Mouse (Mus musculus): ENCODE data around the gene Tmem131.

- TF ChIP-seq CTCF (conservative IDR thresholded peaks at IDR 0.05; ENCODE audit: low read length) (no peak), POU5F1 (IDR thresholded peaks at IDR 0.05; ENCODE audit: borderline replicate concordance, low read length) (no peak)
Observed at GRCm38 (mm10) chr1:36914455-36915199, 28.8 kb downstream of the Tmem131 start.

Data from E14TG2a.4 (cell line).